Mouse (Mus musculus) limb, embryonic 10.5 days (tissue): ENCODE measurements around the gene Slc6a2. TPM values are rescaled to one million over a fixed set of nuclear protein-coding genes. Genes with fewer than 3 reads are reported as not detected.

Experiments used
- DNase-seq: peaks from one replicate; pipeline ENCODE4 v3.0.0-alpha.2; 2017; ENCODE audit warnings: low spot score
- H3K27ac ChIP-seq: fragments of 300-500 bp; sonication (generic); 2 replicates; pipeline ENCODE4 v1.5.1; 2016; ENCODE audit warnings: mild to moderate bottlenecking
- H3K27me3 ChIP-seq: fragments of 300-500 bp; sonication (generic); 2 replicates; pipeline ENCODE4 v1.6.1; 2016; ENCODE audit warnings: low read depth, mild to moderate bottlenecking; ENCODE audit not compliant: poor library complexity, severe bottlenecking
- H3K36me3 ChIP-seq: fragments of 300-500 bp; sonication (generic); 2 replicates; pipeline ENCODE4 v1.6.1; 2016; ENCODE audit warnings: mild to moderate bottlenecking, moderate library complexity
- H3K4me1 ChIP-seq: fragments of 300-500 bp; sonication (generic); 2 replicates; pipeline ENCODE4 v1.6.1; 2016
- H3K4me3 ChIP-seq: fragments of 300-500 bp; sonication (generic); 2 replicates; pipeline ENCODE4 v1.5.1; 2016; ENCODE audit warnings: mild to moderate bottlenecking, moderate library complexity
- H3K9me3 ChIP-seq: fragments of 300-500 bp; sonication (generic); replicated peaks from 2 replicates; pipeline ENCODE4 v1.6.1; 2016; ENCODE audit warnings: mild to moderate bottlenecking
- WGBS: fragments of 180-500 bp; shearing (Covaris S2); methylation state at CpG from one replicate; pipeline ENCODE4 v1.1.7; 2016; 5-methylcytosine and 5-hydroxymethylcytosine counted together
- polyA plus RNA-seq: library from polyadenylated mRNA; unstranded; fragments of >200 nt; fragmentation: Nextera tagmentation; extraction: Ambion mirVana; gene quantifications from 2 replicates; pipeline ENCODE4 v1.2.1, GENCODE M21; 2016

Gene Slc6a2
- polyA plus RNA-seq: 0.13 and 0.15 TPM in 2 replicates

GRCm38 (mm10) chr8:92959779-92960178 lies at the start of gene Slc6a2:
Gene Slc6a2 (plus strand): TSS chr8:92960079.
- Histone ChIP-seq H3K27ac (peak within 1 kb of the TSS; percentile 61), H3K27me3 (peaks cover 76% of the 10 kb centered on the region), H3K4me3 (peak within 1 kb of the TSS; percentile 60), H3K4me1 (peaks cover 15% of the 10 kb centered on the region), H3K9me3 (no peaks in the 10 kb centered on the region), H3K36me3 (no peaks in the 10 kb centered on the region)
- 66% methylated on average over 10 of the region's 10 CpGs for WGBS
- DNase-seq: no peak

GRCm38 (mm10) chr8:92911477-92911876 lies 48.4 kb upstream of the Slc6a2 start:
- Histone ChIP-seq H3K36me3 (0 out of 2 replicates have a peak, but pooled peaks cover 6% of the 10 kb centered on the region), H3K27me3 (no peaks in the 10 kb centered on the region), H3K9me3 (no peaks in the 10 kb centered on the region), H3K27ac (no peak overlapping the region), H3K4me3 (no peak overlapping the region), H3K4me1 (no peaks in the 10 kb centered on the region)
- 90% methylated on average over 3 of the region's 3 CpGs for WGBS
- DNase-seq: no peak

GRCm38 (mm10) chr8:92913396-92913795 lies 46.5 kb upstream of the Slc6a2 start:
- DNase-seq: no peak
- H3K9me3 ChIP-seq: no peaks in the 10 kb centered on the region
- no peak overlapping the region for H3K4me3 ChIP-seq
- H3K27ac ChIP-seq: no peak overlapping the region
- no peaks in the 10 kb centered on the region for H3K4me1 ChIP-seq
- no peaks in the 10 kb centered on the region for H3K27me3 ChIP-seq
- 0 out of 2 replicates have a peak, but pooled peaks cover 6% of the 10 kb centered on the region for H3K36me3 ChIP-seq
- 91% methylated on average over 7 of the region's 7 CpGs for WGBS

DNA sequence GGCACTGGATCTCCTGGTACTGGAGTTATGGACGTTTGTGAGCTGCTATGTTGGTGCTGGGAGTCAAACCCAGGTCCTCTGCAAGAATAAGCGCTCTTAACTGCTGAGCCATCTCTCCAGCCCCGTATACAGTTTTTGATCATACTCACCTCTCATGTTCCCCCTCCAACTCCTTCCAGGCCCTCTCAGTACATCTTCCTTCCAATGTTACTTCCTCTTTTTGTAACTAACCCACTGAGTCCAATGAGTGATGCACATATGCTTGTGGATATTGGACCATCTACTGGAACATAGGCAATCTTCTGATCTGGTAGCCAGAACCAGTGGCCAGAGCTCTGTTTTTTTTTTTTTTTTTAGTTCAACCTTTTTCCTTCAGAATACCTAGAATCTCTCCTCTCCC lies 43.8 kb upstream of the Slc6a2 start:
- no peaks in the 10 kb centered on the region for H3K27me3 ChIP-seq
- no peak overlapping the region for H3K27ac ChIP-seq
- 0 out of 2 replicates have a peak, but pooled peaks cover 6% of the 10 kb centered on the region for H3K36me3 ChIP-seq
- no peak overlapping the region for H3K4me3 ChIP-seq
- H3K4me1 ChIP-seq: no peaks in the 10 kb centered on the region
- no peaks in the 10 kb centered on the region for H3K9me3 ChIP-seq
- DNase-seq: no peak
- WGBS: 82% methylated on average over 3 of the region's 3 CpGs

DNA sequence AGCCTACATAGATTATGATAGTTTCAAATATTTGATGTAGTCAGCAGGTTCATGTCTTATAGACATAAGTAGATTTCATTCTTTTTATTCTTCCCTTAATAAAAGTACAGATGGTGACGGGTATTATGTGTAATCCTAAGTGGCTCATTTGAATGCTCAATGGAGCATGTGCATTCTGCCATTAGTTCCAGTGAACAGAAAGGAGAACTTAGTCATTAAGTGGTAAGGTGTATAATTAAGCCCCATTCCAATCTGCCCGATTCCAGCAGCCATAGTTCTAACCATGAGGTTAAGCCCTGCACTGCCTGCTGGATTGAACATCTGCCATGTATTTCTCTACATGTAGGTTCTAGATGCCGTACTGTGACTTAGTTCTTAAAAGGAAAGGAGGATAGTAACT lies 38.1 kb upstream of the Slc6a2 start:
- 90% methylated on average over 3 of the region's 3 CpGs for WGBS
- Histone ChIP-seq H3K36me3 (no peaks in the 10 kb centered on the region), H3K27me3 (no peaks in the 10 kb centered on the region), H3K27ac (no peak overlapping the region), H3K4me1 (no peaks in the 10 kb centered on the region), H3K4me3 (no peak overlapping the region), H3K9me3 (no peaks in the 10 kb centered on the region)
- DNase-seq: no peak

GRCm38 (mm10) chr8:92928986-92929385 lies 30.9 kb upstream of the Slc6a2 start:
- H3K9me3 ChIP-seq: no peaks in the 10 kb centered on the region
- no peaks in the 10 kb centered on the region for H3K27me3 ChIP-seq
- H3K27ac ChIP-seq: no peak overlapping the region
- no peak overlapping the region for H3K4me3 ChIP-seq
- 0 out of 2 replicates have a peak, but pooled peaks cover 8% of the 10 kb centered on the region for H3K4me1 ChIP-seq
- H3K36me3 ChIP-seq: no peaks in the 10 kb centered on the region
- 79% methylated on average over 4 of the region's 4 CpGs for WGBS
- no peak for DNase-seq

DNA sequence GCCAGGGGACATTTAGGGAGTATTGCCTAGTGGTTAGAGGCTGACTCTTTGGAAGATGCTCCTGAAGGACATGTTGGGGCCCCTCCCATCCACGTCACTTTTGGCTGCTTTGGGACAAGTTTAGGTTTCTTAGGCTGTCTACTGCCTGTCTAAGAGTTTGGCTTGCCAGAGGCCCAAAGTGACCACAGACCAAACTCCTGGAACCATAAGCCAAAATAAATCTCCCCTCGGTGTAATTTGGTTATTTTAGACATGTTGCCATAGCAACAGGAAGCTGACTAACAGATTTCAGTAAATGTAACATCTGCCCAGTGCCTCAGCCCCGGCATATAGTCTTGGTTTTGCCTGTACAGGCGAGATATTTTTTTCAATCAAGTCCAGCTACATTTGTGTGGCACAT lies 21.8 kb upstream of the Slc6a2 start:
- Histone ChIP-seq H3K27ac (no peak overlapping the region), H3K27me3 (no peaks in the 10 kb centered on the region), H3K9me3 (no peaks in the 10 kb centered on the region), H3K4me1 (no peaks in the 10 kb centered on the region), H3K4me3 (no peak overlapping the region), H3K36me3 (no peaks in the 10 kb centered on the region)
- no peak for DNase-seq
- WGBS: 85% methylated on average over 4 of the region's 4 CpGs

- Histone ChIP-seq H3K27me3 (no peaks in the 10 kb centered on the region), H3K36me3 (no peaks in the 10 kb centered on the region), H3K4me1 (no peaks in the 10 kb centered on the region), H3K27ac (no peak overlapping the region), H3K9me3 (no peaks in the 10 kb centered on the region), H3K4me3 (no peak overlapping the region)
- 92% methylated on average over 4 of the region's 4 CpGs for WGBS
- DNase-seq: no peak
Observed at GRCm38 (mm10) chr8:92949071-92949470, 10.8 kb upstream of the Slc6a2 start.

- no peaks in the 10 kb centered on the region for H3K36me3 ChIP-seq
- WGBS: 85% methylated on average over 12 of the region's 12 CpGs
- H3K4me3 ChIP-seq: no peak overlapping the region
- no peaks in the 10 kb centered on the region for H3K4me1 ChIP-seq
- no peak for DNase-seq
- H3K9me3 ChIP-seq: no peaks in the 10 kb centered on the region
- H3K27me3 ChIP-seq: no peaks in the 10 kb centered on the region
- no peak overlapping the region for H3K27ac ChIP-seq
Observed at GRCm38 (mm10) chr8:92950639-92951371, 9.1 kb upstream of the Slc6a2 start.

- Histone ChIP-seq H3K4me1 (no peaks in the 10 kb centered on the region), H3K4me3 (no peak overlapping the region), H3K9me3 (no peaks in the 10 kb centered on the region), H3K36me3 (no peaks in the 10 kb centered on the region), H3K27me3 (peaks cover 22% of the 10 kb centered on the region), H3K27ac (no peak overlapping the region)
- no peak for DNase-seq
- 90% methylated on average over 5 of the region's 5 CpGs for WGBS
Observed at GRCm38 (mm10) chr8:92954044-92954443, 5.8 kb upstream of the Slc6a2 start.

GRCm38 (mm10) chr8:92960451-92960911 lies 602 bp downstream of the Slc6a2 start:
- WGBS: under 1% methylated on average over 42 of the region's 42 CpGs

DNA sequence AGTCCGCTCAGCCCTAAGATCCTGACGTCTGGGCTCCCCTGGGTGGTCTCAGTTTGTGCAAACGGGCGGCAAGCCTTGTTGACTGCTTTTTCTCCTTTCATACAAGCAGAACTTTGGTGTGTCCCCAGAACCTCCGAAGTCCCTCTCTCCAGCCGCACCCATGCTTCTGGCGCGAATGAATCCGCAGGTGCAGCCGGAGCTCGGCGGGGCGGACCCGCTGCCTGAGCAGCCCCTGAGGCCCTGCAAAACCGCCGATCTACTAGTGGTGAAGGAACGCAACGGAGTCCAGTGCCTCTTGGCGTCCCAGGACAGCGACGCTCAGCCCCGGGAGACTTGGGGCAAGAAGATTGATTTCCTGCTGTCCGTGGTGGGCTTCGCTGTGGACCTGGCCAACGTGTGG lies 1.2 kb downstream of the Slc6a2 start:
- DNase-seq: peak; percentile 44
- H3K27me3 ChIP-seq: peaks cover 76% of the 10 kb centered on the region
- peak overlapping the region; percentile 60 for H3K4me3 ChIP-seq
- H3K9me3 ChIP-seq: no peaks in the 10 kb centered on the region
- H3K36me3 ChIP-seq: no peaks in the 10 kb centered on the region
- peaks cover 15% of the 10 kb centered on the region for H3K4me1 ChIP-seq
- WGBS: 2% methylated on average over 25 of the region's 25 CpGs
- no peak overlapping the region for H3K27ac ChIP-seq

More at GRCm38 (mm10) chr8:92960451-92960911, 602 bp downstream of the Slc6a2 start:
- H3K27me3 ChIP-seq: peaks cover 76% of the 10 kb centered on the region
- no peaks in the 10 kb centered on the region for H3K36me3 ChIP-seq
- peak overlapping the region; percentile 60 for H3K4me3 ChIP-seq
- peaks cover 15% of the 10 kb centered on the region for H3K4me1 ChIP-seq
- no peaks in the 10 kb centered on the region for H3K9me3 ChIP-seq
- DNase-seq: peak; percentile 56
- peak overlapping the region; percentile 61 for H3K27ac ChIP-seq

DNA sequence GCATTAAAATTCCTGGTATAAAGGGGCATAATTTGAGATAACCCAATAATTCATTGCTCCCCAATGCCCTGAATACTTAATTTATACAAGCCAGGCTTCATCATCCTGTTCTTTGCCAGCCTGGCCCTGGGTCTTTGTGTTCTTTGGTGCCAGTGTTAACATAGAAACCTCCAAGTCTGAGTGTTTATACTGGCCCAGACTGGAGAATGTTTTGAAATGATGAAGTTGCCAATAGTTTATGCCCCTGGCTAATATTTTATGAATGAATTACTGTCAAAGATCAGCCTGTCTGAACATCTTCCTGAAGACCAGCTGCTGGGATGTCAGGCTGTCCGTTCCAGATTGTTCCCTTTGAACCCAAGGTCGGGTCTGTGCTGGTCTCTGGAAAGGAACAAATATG lies 4.7 kb downstream of the Slc6a2 start:
- WGBS: 77% methylated on average over 2 of the region's 2 CpGs
- peaks cover 15% of the 10 kb centered on the region for H3K4me1 ChIP-seq
- no peak for DNase-seq
- H3K9me3 ChIP-seq: no peaks in the 10 kb centered on the region
- H3K27me3 ChIP-seq: peaks cover 49% of the 10 kb centered on the region
- H3K4me3 ChIP-seq: no peak overlapping the region
- H3K27ac ChIP-seq: no peak overlapping the region
- H3K36me3 ChIP-seq: no peaks in the 10 kb centered on the region
